Mouse (Mus musculus) neural tube, embryonic 12.5 days (tissue): ENCODE measurements around the gene Polq. TPM values are rescaled to one million over a fixed set of nuclear protein-coding genes. Genes with fewer than 3 reads are reported as not detected.

Source experiments
- ATAC-seq: fragments of 200-750 bp; cut with Nextera tagmentation; 2 replicates; pipeline ENCODE4 v1.8.0; 2017; ENCODE audit warnings: low read depth, mild to moderate bottlenecking, moderate TSS enrichment, moderate library complexity; ENCODE audit not compliant: low FRiP score
- H3K27ac ChIP-seq: fragments of 300-500 bp; sonication (generic); 2 replicates; pipeline ENCODE4 v1.5.1; 2016
- H3K27me3 ChIP-seq: fragments of 300-500 bp; sonication (generic); replicated peaks from 2 replicates; pipeline ENCODE4 v1.6.1; 2016; ENCODE audit warnings: mild to moderate bottlenecking
- H3K36me3 ChIP-seq: fragments of 300-500 bp; sonication (generic); 2 replicates; pipeline ENCODE4 v1.6.1; 2016; ENCODE audit warnings: mild to moderate bottlenecking
- H3K4me1 ChIP-seq: fragments of 300-500 bp; sonication (generic); 2 replicates; pipeline ENCODE4 v1.6.1; 2016
- H3K4me2 ChIP-seq: fragments of 300-500 bp; sonication (generic); replicated peaks from 2 replicates; pipeline ENCODE4 v1.6.1; 2016; ENCODE audit warnings: mild to moderate bottlenecking
- H3K4me3 ChIP-seq: fragments of 300-500 bp; sonication (generic); 2 replicates; pipeline ENCODE4 v1.5.1; 2016
- H3K9ac ChIP-seq: fragments of 300-500 bp; sonication (generic); 2 replicates; pipeline ENCODE4 v1.6.1; 2016; ENCODE audit warnings: mild to moderate bottlenecking
- H3K9me3 ChIP-seq: fragments of 300-500 bp; sonication (generic); 2 replicates; pipeline ENCODE4 v1.6.1; 2016; ENCODE audit warnings: mild to moderate bottlenecking
- WGBS: fragments of 180-500 bp; shearing (Covaris S2); methylation state at CpG from one replicate; pipeline ENCODE4 v1.1.7; 2016; 5-methylcytosine and 5-hydroxymethylcytosine counted together
- polyA plus RNA-seq: library from polyadenylated mRNA; unstranded; fragments of >200 nt; fragmentation: Nextera tagmentation; extraction: Ambion mirVana; gene quantifications from 2 replicates; pipeline ENCODE4 v1.2.1, GENCODE M21; 2016

Polq gene
- polyA plus RNA-seq, 1 experiment from 2014 or later, result 7.3 TPM

- Histone ChIP-seq H3K4me2 (no peak overlapping the region), H3K4me1 (peaks cover 6% of the 10 kb centered on the region; the same call in 1 of the 2 replicates), H3K27me3 (no peaks in the 10 kb centered on the region), H3K9me3 (no peaks in the 10 kb centered on the region), H3K4me3 (no peak overlapping the region), H3K9ac (no peak overlapping the region), H3K36me3 (no peaks in the 10 kb centered on the region), H3K27ac (no peak overlapping the region)
- peak; percentile 30; the same call in 1 of the 2 replicates for ATAC-seq
- 71% methylated on average over 4 of the region's 4 CpGs for WGBS
These were observed 1.2 kb upstream of the Polq start for GRCm38 (mm10) chr16:37010370-37010769.

- Histone ChIP-seq H3K4me2 (peak overlapping the region; percentile 93), H3K9me3 (no peaks in the 10 kb centered on the region), H3K9ac (peak overlapping the region; percentile 66), H3K27me3 (no peaks in the 10 kb centered on the region), H3K27ac (no peak overlapping the region), H3K4me3 (peak overlapping the region; percentile 73), H3K4me1 (peaks cover 6% of the 10 kb centered on the region; the same call in 1 of the 2 replicates), H3K36me3 (no peaks in the 10 kb centered on the region)
- under 1% methylated on average over 26 of the region's 26 CpGs for WGBS
- peak; percentile 80 for ATAC-seq
These were observed 320 bp downstream of the Polq start for GRCm38 (mm10) chr16:37011922-37012289.

DNA sequence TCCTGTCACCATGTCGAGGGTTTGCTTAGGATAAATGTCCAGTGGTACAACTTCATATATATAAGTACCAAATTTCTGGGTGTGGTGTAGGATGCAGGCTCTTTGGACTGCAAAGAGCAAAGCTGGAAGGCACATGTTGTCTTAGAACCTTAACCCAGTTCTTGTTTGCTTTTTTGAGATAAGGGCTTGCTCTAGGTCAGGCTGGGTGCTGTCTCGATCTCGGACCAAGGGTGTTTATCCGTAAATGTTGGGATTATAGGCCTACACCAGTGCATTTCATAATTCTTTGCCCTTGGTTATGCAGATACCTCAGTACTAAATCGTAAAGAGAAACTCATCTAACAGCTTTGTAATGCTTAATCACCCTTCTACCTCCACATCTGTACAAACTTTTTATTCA is 750 bp downstream of the Polq start:
- Histone ChIP-seq H3K27ac (no peak overlapping the region), H3K27me3 (no peaks in the 10 kb centered on the region), H3K4me2 (peak overlapping the region; percentile 93), H3K9me3 (no peaks in the 10 kb centered on the region), H3K4me3 (peak overlapping the region; percentile 73), H3K4me1 (peaks cover 6% of the 10 kb centered on the region; the same call in 1 of the 2 replicates), H3K36me3 (no peaks in the 10 kb centered on the region), H3K9ac (peak overlapping the region; percentile 66)
- WGBS, result 65% methylated on average over 5 of the region's 5 CpGs
- ATAC-seq, result no peak

DNA sequence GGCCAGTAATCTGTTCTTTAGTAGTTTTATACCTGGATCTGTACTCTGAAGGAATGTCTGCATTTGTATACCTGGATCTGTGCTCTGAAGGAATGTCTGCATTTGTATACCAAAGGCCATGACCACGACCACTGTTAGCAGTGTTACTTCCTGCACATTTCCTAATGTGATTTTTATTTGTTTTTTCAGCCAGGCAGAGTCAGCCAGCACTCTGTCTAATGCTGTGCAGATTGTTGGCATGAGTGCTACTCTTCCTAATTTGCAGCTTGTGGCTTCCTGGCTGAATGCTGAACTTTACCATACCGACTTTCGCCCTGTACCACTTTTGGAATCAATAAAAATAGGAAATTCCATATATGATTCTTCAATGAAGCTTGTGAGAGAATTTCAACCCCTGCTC is 16.0 kb downstream of the Polq start:
- no peak for ATAC-seq
- Histone ChIP-seq H3K9me3 (no peaks in the 10 kb centered on the region), H3K4me1 (no peaks in the 10 kb centered on the region), H3K27me3 (no peaks in the 10 kb centered on the region), H3K27ac (no peak overlapping the region), H3K36me3 (peaks cover 8% of the 10 kb centered on the region; the same call in 1 of the 2 replicates), H3K4me2 (no peak overlapping the region), H3K9ac (no peak overlapping the region), H3K4me3 (no peak overlapping the region)
- WGBS, result 88% methylated on average over 3 of the region's 3 CpGs

- Histone ChIP-seq H3K4me3 (no peak overlapping the region), H3K4me1 (no peaks in the 10 kb centered on the region), H3K36me3 (peaks cover 9% of the 10 kb centered on the region), H3K27ac (no peak overlapping the region), H3K4me2 (no peak overlapping the region), H3K9ac (no peak overlapping the region), H3K27me3 (no peaks in the 10 kb centered on the region), H3K9me3 (no peaks in the 10 kb centered on the region)
- WGBS, result 75% methylated on average over 3 of the region's 3 CpGs
- no peak for ATAC-seq
These were observed 20.4 kb downstream of the Polq start for GRCm38 (mm10) chr16:37031996-37032395.

GRCm38 (mm10) chr16:37034751-37035150 is 23.2 kb downstream of the Polq start:
- ATAC-seq, result no peak
- Histone ChIP-seq H3K4me3 (no peak overlapping the region), H3K4me1 (no peaks in the 10 kb centered on the region), H3K9me3 (no peaks in the 10 kb centered on the region), H3K27me3 (no peaks in the 10 kb centered on the region), H3K9ac (no peak overlapping the region), H3K27ac (no peak overlapping the region), H3K36me3 (peaks cover 9% of the 10 kb centered on the region), H3K4me2 (no peak overlapping the region)
- 95% methylated on average over 8 of the region's 8 CpGs for WGBS

- no peak overlapping the region for H3K27ac ChIP-seq
- H3K9me3 ChIP-seq, result no peaks in the 10 kb centered on the region
- WGBS, result 88% methylated on average over 3 of the region's 3 CpGs
- ATAC-seq, result no peak
- no peaks in the 10 kb centered on the region for H3K4me1 ChIP-seq
- H3K4me2 ChIP-seq, result no peak overlapping the region
- H3K36me3 ChIP-seq, result peaks cover 29% of the 10 kb centered on the region
- H3K9ac ChIP-seq, result no peak overlapping the region
- H3K27me3 ChIP-seq, result no peaks in the 10 kb centered on the region
- H3K4me3 ChIP-seq, result no peak overlapping the region
These were observed 48.0 kb downstream of the Polq start for GRCm38 (mm10) chr16:37059631-37060030.

- WGBS, result 97% methylated on average over 4 of the region's 4 CpGs
- peaks cover 32% of the 10 kb centered on the region for H3K36me3 ChIP-seq
- H3K4me3 ChIP-seq, result no peak overlapping the region
- H3K4me2 ChIP-seq, result no peak overlapping the region
- H3K27me3 ChIP-seq, result no peaks in the 10 kb centered on the region
- no peak overlapping the region for H3K27ac ChIP-seq
- no peak for ATAC-seq
- H3K4me1 ChIP-seq, result no peaks in the 10 kb centered on the region
- no peak overlapping the region for H3K9ac ChIP-seq
- H3K9me3 ChIP-seq, result no peaks in the 10 kb centered on the region
These were observed 49.7 kb downstream of the Polq start for GRCm38 (mm10) chr16:37061261-37061660.

DNA sequence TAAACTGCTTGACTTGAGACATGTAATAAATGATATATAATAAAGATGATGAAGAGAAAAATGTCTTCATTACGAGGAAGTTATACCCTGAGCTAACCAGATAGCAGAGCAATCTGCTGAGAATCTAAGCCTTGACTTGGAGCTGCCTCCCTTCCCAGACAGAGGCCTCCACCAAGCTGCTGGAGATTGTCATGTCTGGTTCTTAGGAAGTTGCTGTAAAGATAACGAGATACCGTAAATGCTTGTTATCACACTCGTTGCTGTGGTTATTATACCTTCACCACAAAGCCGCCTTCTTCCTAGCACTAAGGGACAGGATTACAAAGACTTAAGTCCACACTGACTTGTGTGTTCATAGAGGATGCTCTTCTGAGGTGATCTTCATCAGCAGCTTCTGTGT is 60.8 kb downstream of the Polq start:
- Histone ChIP-seq H3K27me3 (no peaks in the 10 kb centered on the region), H3K4me3 (no peak overlapping the region), H3K27ac (no peak overlapping the region), H3K4me2 (no peak overlapping the region), H3K9me3 (no peaks in the 10 kb centered on the region), H3K4me1 (no peaks in the 10 kb centered on the region), H3K9ac (no peak overlapping the region), H3K36me3 (peaks cover 16% of the 10 kb centered on the region)
- WGBS, result 81% methylated on average over 5 of the region's 5 CpGs
- ATAC-seq, result no peak

GRCm38 (mm10) chr16:37089648-37090047 is 78.1 kb downstream of the Polq start:
- 98% methylated on average over 1 of the region's 1 CpGs for WGBS
- no peak overlapping the region for H3K27ac ChIP-seq
- H3K9ac ChIP-seq, result no peak overlapping the region
- H3K36me3 ChIP-seq, result peaks cover 32% of the 10 kb centered on the region
- no peaks in the 10 kb centered on the region for H3K4me1 ChIP-seq
- H3K4me3 ChIP-seq, result no peak overlapping the region
- H3K9me3 ChIP-seq, result no peaks in the 10 kb centered on the region
- H3K4me2 ChIP-seq, result no peak overlapping the region
- no peaks in the 10 kb centered on the region for H3K27me3 ChIP-seq
- no peak for ATAC-seq

- H3K4me2 ChIP-seq, result no peak overlapping the region
- no peak for ATAC-seq
- H3K9ac ChIP-seq, result no peak overlapping the region
- H3K36me3 ChIP-seq, result peaks cover 10% of the 10 kb centered on the region; the same call in 1 of the 2 replicates
- no peaks in the 10 kb centered on the region for H3K9me3 ChIP-seq
- no peak overlapping the region for H3K27ac ChIP-seq
- no peak overlapping the region for H3K4me3 ChIP-seq
- H3K27me3 ChIP-seq, result no peaks in the 10 kb centered on the region
- 49% methylated on average over 4 of the region's 4 CpGs for WGBS
- H3K4me1 ChIP-seq, result no peaks in the 10 kb centered on the region
These were observed 82.7 kb downstream of the Polq start for GRCm38 (mm10) chr16:37094169-37094833.

DNA sequence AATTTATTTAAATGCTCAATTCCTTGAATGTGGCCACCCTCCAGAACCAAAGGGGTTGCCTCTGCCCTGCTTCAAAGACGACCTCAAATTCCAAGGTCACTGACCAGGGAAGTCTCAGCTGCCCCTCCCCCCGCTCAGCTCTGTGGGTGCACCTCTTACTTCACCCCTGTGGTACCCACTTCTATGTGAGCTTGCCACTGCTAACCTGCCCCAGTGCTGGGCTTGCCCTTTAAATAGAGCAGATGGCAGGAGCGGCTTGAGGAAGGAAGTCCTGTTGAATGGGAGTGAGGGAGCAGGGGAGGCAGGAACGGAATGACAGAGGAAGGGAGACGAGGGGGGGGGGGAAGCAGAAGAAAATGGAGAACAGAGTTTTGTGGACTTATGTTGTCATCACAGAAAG is 97.2 kb downstream of the Polq start:
- Histone ChIP-seq H3K9me3 (no peaks in the 10 kb centered on the region), H3K27me3 (no peaks in the 10 kb centered on the region), H3K4me3 (no peak overlapping the region), H3K36me3 (no peaks in the 10 kb centered on the region), H3K4me1 (no peaks in the 10 kb centered on the region), H3K27ac (no peak overlapping the region), H3K4me2 (no peak overlapping the region), H3K9ac (no peak overlapping the region)
- WGBS, result 28% methylated on average over 5 of the region's 5 CpGs
- 0 out of 2 replicates have a peak, but pooled peaks have one; percentile 33 for ATAC-seq

DNA sequence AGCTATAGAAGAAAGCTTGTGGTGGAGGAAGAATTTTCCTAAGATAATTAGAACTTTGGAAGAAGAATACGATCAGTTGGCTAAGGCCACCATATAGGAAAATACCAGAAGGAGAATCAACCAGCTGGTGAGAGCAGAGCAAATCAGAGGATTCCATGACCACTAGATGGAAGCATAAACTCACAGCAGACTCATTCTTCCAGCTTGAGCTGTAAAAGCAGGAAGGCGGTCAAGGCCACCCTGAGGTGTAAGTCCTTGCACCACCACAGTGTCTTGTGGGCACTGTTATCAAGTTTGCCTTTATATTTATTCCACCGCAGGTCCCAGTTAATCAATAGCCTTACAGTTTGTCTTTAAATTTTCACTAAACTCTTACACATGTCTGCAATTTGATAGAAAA is 97.7 kb downstream of the Polq start:
- peak; percentile 82 for ATAC-seq
- H3K4me1 ChIP-seq, result no peaks in the 10 kb centered on the region
- no peaks in the 10 kb centered on the region for H3K36me3 ChIP-seq
- 43% methylated on average over 3 of the region's 3 CpGs for WGBS
- no peaks in the 10 kb centered on the region for H3K27me3 ChIP-seq
- H3K9ac ChIP-seq, result no peak overlapping the region
- H3K4me2 ChIP-seq, result no peak overlapping the region
- no peak overlapping the region for H3K4me3 ChIP-seq
- H3K9me3 ChIP-seq, result no peaks in the 10 kb centered on the region
- H3K27ac ChIP-seq, result no peak overlapping the region
